Mouse (Mus musculus): Measurements from ENCODE around the gene Ropn1. TPM values are rescaled to one million over a fixed set of nuclear protein-coding genes. Genes with fewer than 3 reads are reported as not detected.
A peak's percentile ranks its signal among the peaks of the same experiment; 100 is the strongest.
"Not testable (repeated sequence)": the region's sequence is repeated elsewhere in the genome, so short reads cannot be mapped to it uniquely, and the experiment has no call there.

The Ropn1 gene
- polyA plus RNA-seq, 1 experiment, result not detected

DNA sequence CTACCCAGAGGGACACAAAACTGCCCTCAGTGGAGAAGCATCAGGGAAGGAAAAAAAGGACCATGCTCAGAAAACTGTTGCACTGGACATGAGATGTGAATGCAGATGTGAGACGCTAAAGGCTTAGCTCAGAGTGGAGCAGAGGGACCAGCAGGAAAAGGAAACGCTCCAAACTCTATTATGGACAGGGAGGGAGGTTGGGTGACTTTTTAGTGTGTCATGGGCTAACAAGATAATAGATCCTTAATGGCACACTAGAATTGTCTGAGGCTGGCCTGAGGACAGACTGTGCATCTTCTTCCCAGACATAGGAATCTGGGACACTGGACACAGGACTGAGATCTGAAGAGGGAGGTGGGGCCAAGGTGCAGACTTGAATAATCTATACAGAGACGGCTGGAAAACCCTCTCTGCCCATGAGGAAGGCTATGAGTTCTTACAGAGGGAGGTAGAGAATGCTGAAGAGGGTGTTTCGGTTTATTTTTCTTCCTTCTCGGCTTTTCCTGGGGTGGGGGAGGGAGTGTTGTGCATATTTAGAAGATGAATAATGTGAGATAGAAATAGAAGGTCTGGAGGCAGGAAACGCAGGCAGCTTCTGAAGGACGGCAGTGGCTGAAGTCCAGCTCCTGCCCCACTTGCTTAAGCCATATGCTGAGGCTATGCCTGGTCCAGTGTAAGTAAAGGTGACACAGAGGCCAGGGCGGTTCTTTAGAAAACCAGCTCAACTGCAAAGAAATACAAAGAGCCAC is 6.0 kb upstream of the Ropn1 start:
- H3K79me2 ChIP-seq (ENCODE audit: control insufficient read depth, insufficient read depth), result no peaks in the 10 kb centered on the region
- no peaks in the 10 kb centered on the region for H3K36me3 ChIP-seq (ENCODE audit: control insufficient read depth, insufficient read depth)
- TF ChIP-seq SRF (IDR thresholded peaks at IDR 0.05; ENCODE audit: control insufficient read depth, insufficient read length, low read depth), result no peak
- no peak for TF ChIP-seq POLR2AphosphoS2 (IDR thresholded peaks at IDR 0.05; ENCODE audit: insufficient read length, low read depth)
- no peak for TF ChIP-seq USF1 (IDR thresholded peaks at IDR 0.05; ENCODE audit: low read depth)
- TF ChIP-seq MAX (IDR thresholded peaks at IDR 0.05; ENCODE audit: low read depth), result no peak
- no peak overlapping the region for H3ac ChIP-seq (ENCODE audit: control insufficient read depth, insufficient read length)
- no peaks in the 10 kb centered on the region for H3K27me3 ChIP-seq (ENCODE audit: control insufficient read depth, insufficient read depth, insufficient read length)
- H3K4me2 ChIP-seq (ENCODE audit: low read depth), result peak overlapping the region; percentile 37
- H3K4me3 ChIP-seq, result no peak overlapping the region

DNA sequence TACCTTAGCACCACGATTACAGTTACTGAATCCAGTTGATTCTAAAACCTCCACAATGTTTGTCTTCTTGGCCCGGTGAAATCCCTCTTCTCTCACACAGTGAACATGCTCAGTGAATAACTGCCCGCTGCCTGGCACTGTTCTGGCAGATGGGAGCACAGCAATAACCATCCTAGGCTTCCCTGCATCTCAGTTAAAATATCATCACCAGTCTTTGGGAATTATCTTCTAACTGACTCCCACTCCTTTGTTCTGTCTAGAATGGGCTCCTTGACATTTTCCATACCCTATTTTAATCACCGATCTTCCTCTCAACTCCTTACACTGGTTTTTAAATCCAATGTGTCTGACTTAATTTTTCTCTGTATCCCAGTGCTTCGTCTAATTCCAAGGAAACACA is 3.3 kb downstream of the Ropn1 start:
- TF ChIP-seq TCF12 (IDR thresholded peaks at IDR 0.05; ENCODE audit: insufficient read depth, poor library complexity, severe bottlenecking) (no peak), CEBPB (IDR thresholded peaks at IDR 0.05; ENCODE audit: insufficient read depth, poor library complexity, severe bottlenecking) (no peak)
- H3ac ChIP-seq (ENCODE audit: control insufficient read depth, insufficient read length), result no peak overlapping the region

DNA sequence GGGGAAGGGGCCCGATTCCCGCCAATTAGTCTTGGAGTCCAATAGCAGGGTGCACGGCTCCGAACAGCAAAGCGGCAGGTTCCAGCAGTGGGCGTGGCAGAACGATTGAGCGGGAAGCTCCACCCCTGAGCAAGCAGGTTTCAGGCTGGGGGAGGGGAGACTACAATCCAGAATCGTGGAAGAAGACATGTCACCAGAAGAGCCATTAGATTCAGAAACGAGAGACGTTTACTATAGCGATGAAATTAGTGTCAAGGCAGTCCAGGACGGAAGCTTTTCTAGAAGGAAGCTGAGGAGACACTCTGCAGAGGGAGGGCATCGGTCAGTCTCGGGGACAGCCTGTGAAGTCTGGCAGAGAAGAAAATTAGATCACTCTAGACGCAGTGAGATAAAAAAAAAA is 7.8 kb downstream of the Ropn1 start:
- not testable (repeated sequence) for H3K36me3 ChIP-seq (ENCODE audit: control insufficient read depth, insufficient read depth); H3K79me2 ChIP-seq (ENCODE audit: control insufficient read depth, insufficient read depth); H3K4me3 ChIP-seq; H3K27me3 ChIP-seq (ENCODE audit: control insufficient read depth, insufficient read depth, insufficient read length); H3K4me2 ChIP-seq (ENCODE audit: low read depth); H3ac ChIP-seq (ENCODE audit: control insufficient read depth, insufficient read length)

More for the DNA sequence above, 3.3 kb downstream of the Ropn1 start:
- Histone ChIP-seq H3K79me2 (ENCODE audit: control insufficient read depth, insufficient read depth) (no peaks in the 10 kb centered on the region), H3K4me2 (ENCODE audit: low read depth) (no peak overlapping the region), H3K36me3 (ENCODE audit: control insufficient read depth, insufficient read depth) (no peaks in the 10 kb centered on the region), H3K4me3 (no peak overlapping the region), H3K27me3 (ENCODE audit: control insufficient read depth, insufficient read depth, insufficient read length) (no peaks in the 10 kb centered on the region)

- TF ChIP-seq SRF (IDR thresholded peaks at IDR 0.05; ENCODE audit: control insufficient read depth, insufficient read length, low read depth) (no peak), TCF3 (IDR thresholded peaks at IDR 0.05; ENCODE audit: insufficient read length, low read depth) (no peak), POLR2A (IDR thresholded peaks at IDR 0.05; ENCODE audit: insufficient read length, low read depth) (no peak), TCF12 (IDR thresholded peaks at IDR 0.05; ENCODE audit: insufficient read depth, poor library complexity, severe bottlenecking) (no peak), CEBPB (IDR thresholded peaks at IDR 0.05; ENCODE audit: insufficient read depth, poor library complexity, severe bottlenecking) (no peak), USF1 (IDR thresholded peaks at IDR 0.05; ENCODE audit: low read depth) (no peak), REST (IDR thresholded peaks at IDR 0.05; ENCODE audit: insufficient read depth, insufficient read length) (no peak), MYOG (IDR thresholded peaks at IDR 0.05; ENCODE audit: control insufficient read depth in 1 of 3, insufficient read depth in 1 of 3, insufficient read length in 2 of 3, low read depth in 2 of 3) (no peak), POLR2AphosphoS2 (IDR thresholded peaks at IDR 0.05; ENCODE audit: insufficient read length, low read depth) (no peak), E2F4 (IDR thresholded peaks at IDR 0.05; ENCODE audit: insufficient read depth) (no peak), MYOD1 (IDR thresholded peaks at IDR 0.05; ENCODE audit: control insufficient read depth in 1 of 3, insufficient read length in 2 of 3, low read depth in 2 of 3) (no peak), MAX (IDR thresholded peaks at IDR 0.05; ENCODE audit: low read depth) (no peak)
- Histone ChIP-seq H3K27me3 (ENCODE audit: control insufficient read depth, insufficient read depth, insufficient read length) (no peaks in the 10 kb centered on the region), H3K36me3 (ENCODE audit: control insufficient read depth, insufficient read depth) (no peaks in the 10 kb centered on the region), H3K4me2 (ENCODE audit: low read depth) (no peak overlapping the region), H3ac (ENCODE audit: control insufficient read depth, insufficient read length) (no peak overlapping the region), H3K4me3 (no peak overlapping the region), H3K79me2 (ENCODE audit: control insufficient read depth, insufficient read depth) (no peaks in the 10 kb centered on the region)
These were observed 8.3 kb downstream of the Ropn1 start for GRCm38 (mm10) chr16:34657983-34658382.

DNA sequence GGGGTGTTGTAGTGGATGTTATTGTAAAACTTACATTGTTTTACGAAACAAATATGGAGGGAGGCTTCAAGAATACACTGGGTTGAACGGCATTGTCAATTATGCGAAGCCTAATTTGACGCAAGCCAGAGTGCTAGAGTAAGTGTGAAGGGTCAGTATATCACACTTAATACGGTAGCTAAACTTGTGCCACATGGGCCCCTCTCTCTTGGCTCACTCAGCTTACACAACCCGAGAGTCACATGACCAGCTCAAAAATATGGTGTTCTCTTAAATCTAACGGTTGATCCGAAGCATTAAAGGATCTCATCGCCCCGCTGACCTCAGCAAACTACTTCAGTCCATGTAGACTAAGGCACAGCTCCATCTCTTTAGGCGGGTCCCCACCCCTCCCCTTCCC is 8.7 kb downstream of the Ropn1 start:
- H3K79me2 ChIP-seq (ENCODE audit: control insufficient read depth, insufficient read depth), result no peaks in the 10 kb centered on the region
- H3K27me3 ChIP-seq (ENCODE audit: control insufficient read depth, insufficient read depth, insufficient read length), result no peaks in the 10 kb centered on the region

More for the DNA sequence above, 8.7 kb downstream of the Ropn1 start:
- H3K4me3 ChIP-seq, result no peak overlapping the region
- H3K36me3 ChIP-seq (ENCODE audit: control insufficient read depth, insufficient read depth), result no peaks in the 10 kb centered on the region
- H3K4me2 ChIP-seq (ENCODE audit: low read depth), result no peak overlapping the region
- no peak overlapping the region for H3ac ChIP-seq (ENCODE audit: control insufficient read depth, insufficient read length)
- TF ChIP-seq TCF12 (IDR thresholded peaks at IDR 0.05; ENCODE audit: insufficient read depth, poor library complexity, severe bottlenecking) (no peak), REST (IDR thresholded peaks at IDR 0.05; ENCODE audit: insufficient read depth, insufficient read length) (no peak), MYOG (IDR thresholded peaks at IDR 0.05; ENCODE audit: control insufficient read depth in 1 of 3, insufficient read depth in 1 of 3, insufficient read length in 2 of 3, low read depth in 2 of 3) (no peak), MAX (IDR thresholded peaks at IDR 0.05; ENCODE audit: low read depth) (no peak), MYOD1 (IDR thresholded peaks at IDR 0.05; ENCODE audit: control insufficient read depth in 1 of 3, insufficient read length in 2 of 3, low read depth in 2 of 3) (no peak), TCF3 (IDR thresholded peaks at IDR 0.05; ENCODE audit: insufficient read length, low read depth) (no peak), SRF (IDR thresholded peaks at IDR 0.05; ENCODE audit: control insufficient read depth, insufficient read length, low read depth) (no peak), CEBPB (IDR thresholded peaks at IDR 0.05; ENCODE audit: insufficient read depth, poor library complexity, severe bottlenecking) (no peak), USF1 (IDR thresholded peaks at IDR 0.05; ENCODE audit: low read depth) (no peak), POLR2AphosphoS2 (IDR thresholded peaks at IDR 0.05; ENCODE audit: insufficient read length, low read depth) (no peak), POLR2A (IDR thresholded peaks at IDR 0.05; ENCODE audit: insufficient read length, low read depth) (no peak), E2F4 (IDR thresholded peaks at IDR 0.05; ENCODE audit: insufficient read depth) (no peak)

Measured in myocyte (in vitro differentiated cells).